Mouse (Mus musculus) liver, adult 2 months (tissue): ENCODE measurements around the gene Pla2g6.

Experiments used
- CTCF ChIP-seq: fragments of 200-500 bp; IDR thresholded peaks from 2 replicates; pipeline ENCODE4 v1.5.1; 2011; ENCODE audit warnings: low read depth, low read length, control low read depth
- POLR2A ChIP-seq: fragments of 200-500 bp; IDR thresholded peaks from 2 replicates; pipeline ENCODE4 v1.6.1; 2011; ENCODE audit warnings: low read length, control low read depth; ENCODE audit not compliant: insufficient read depth; ENCODE audit errors: extremely low read depth

- TF ChIP-seq POLR2A (no peak), CTCF (no peak)
Observed at GRCm38 (mm10) chr15:79277728-79278127, 50.5 kb downstream of the Pla2g6 start.
